In genomic region chr8:91323511-91323910, GRCm38 (mm10) we compare ENCODE assay signal across 14 mouse cellular contexts. TPM values are rescaled to one million over a fixed set of nuclear protein-coding genes. Genes with fewer than 3 reads are reported as not detected.
A peak's percentile ranks its signal among the peaks of the same experiment; 100 is the strongest.
DNase-seq lines count a peak whose midpoint lies in the region; ATAC-seq and TF ChIP-seq lines count a peak whose summit lies in the region.
"Had no signal": no experiment of that assay in that cellular context is flagged by ENCODE, and none has a peak within 500 bp of the region (broad histone marks: within the 10 kb centered on the region; RNA-seq: fewer than 3 reads in every experiment).

No protein-coding gene starts in this region.

- intact Hi-C loops in heart, postnatal 36 days (cut with DNase I), result no loop called here

- H3K27me3 ChIP-seq in heart, embryonic 16.5 days (ENCODE audit: control insufficient read depth, insufficient read depth, low read length), result no peaks in the 10 kb centered on the region
- H3K27me3 ChIP-seq: CH12.LX; megakaryocyte, embryonic 14.5 days had no signal

- no peak for TF ChIP-seq POLR2A in brain, embryonic 14.5 days (IDR thresholded peaks at IDR 0.05; ENCODE audit: borderline replicate concordance, extremely low read depth, insufficient read depth, insufficient read length, poor library complexity, severe bottlenecking)

- DNase-seq in heart, adult 18-20 months, result peak; percentile 52 to 61
- no peak for DNase-seq in heart, postnatal 36 days
- DNase-seq in NIH3T3 (ENCODE audit: low read depth), result peak; percentile 52
- DNase-seq in brain, embryonic 14.5 days (ENCODE audit: low read depth), result peak; percentile 59
- no peak for DNase-seq in adrenal gland, postnatal 4 days (ENCODE audit: low spot score in 2 of 2)
- no peak for DNase-seq in spleen, postnatal 14 days (ENCODE audit: low spot score in 2 of 2)
- DNase-seq: gastrocnemius, postnatal 36 days; kidney, adult 2 months; lung, embryonic 14.5 days; right cerebral cortex, postnatal 14 days had no signal

- H3K4me1 ChIP-seq in heart, embryonic 16.5 days (ENCODE audit: control insufficient read depth, insufficient read depth, low read length), result peaks cover 13% of the 10 kb centered on the region

- H3K36me3 ChIP-seq in heart, embryonic 16.5 days (ENCODE audit: control insufficient read depth, insufficient read depth), result no peaks in the 10 kb centered on the region

- H3K4me2 ChIP-seq in heart, embryonic 16.5 days (ENCODE audit: low read depth, low read length), result peak overlapping the region; percentile 26; the same call in 1 of the 2 replicates
- H3K4me2 ChIP-seq: lung, embryonic 14.5 days had no signal

- peak; percentile 59 for ATAC-seq in heart, embryonic 16.5 days (replicated peaks; ENCODE audit: extremely low read depth, insufficient read depth, low FRiP score)
- ATAC-seq: hindbrain, embryonic 16.5 days had no signal

- H3K4me3 ChIP-seq in heart, embryonic 16.5 days (ENCODE audit: low read length), result no peak overlapping the region
- H3K4me3 ChIP-seq: megakaryocyte, embryonic 14.5 days had no signal

- H3K9me3 ChIP-seq in heart, embryonic 16.5 days (replicated peaks; ENCODE audit: control insufficient read depth, low read length), result no peaks in the 10 kb centered on the region
- H3K9me3 ChIP-seq: megakaryocyte, embryonic 14.5 days had no signal

- H3K27ac ChIP-seq in heart, embryonic 16.5 days (ENCODE audit: low read length), result peak overlapping the region; percentile 67

- WGBS in heart, embryonic 16.5 days, result 51% methylated on average over 7 of the region's 7 CpGs

- TF ChIP-seq CTCF in brain, embryonic 14.5 days (IDR thresholded peaks at IDR 0.05; ENCODE audit: borderline replicate concordance, extremely low read depth, insufficient read depth, insufficient read length), result no peak

- no peak overlapping the region; the same call in 1 of the 2 replicates for H3K9ac ChIP-seq in heart, embryonic 16.5 days (ENCODE audit: low read length)
- H3K9ac ChIP-seq: lung, embryonic 14.5 days had no signal

RNA-seq across cellular contexts. Expression of gene Fto, which starts 10.2 kb away (rescaled TPM):
- 10 to 100 TPM; 59.5 to 66.3 TPM for total RNA-seq in heart, adult 18-20 months (2021)
- total RNA-seq in heart, postnatal 36 days (2021), result 10 to 100 TPM; 62.9 to 68.3 TPM
- polyA plus RNA-seq in brain, embryonic 14.5 days (2012; rRNA removed), result 111 and 144 TPM in 2 replicates
- 69.3 and 72.1 TPM in 2 replicates for polyA plus RNA-seq in heart, embryonic 16.5 days (2015; fragmentation: Nextera tagmentation; extraction: Ambion mirVana)
- total RNA-seq in adrenal gland, postnatal 4 days (2021), result 10 to 100 TPM; 95.4 to 98.1 TPM

RNA-seq across cellular contexts. Expression of gene Rpgrip1l, which starts 10.4 kb away (rescaled TPM):
- 1 to 10 TPM; 4.6 to 6.1 TPM for total RNA-seq in heart, adult 18-20 months (2021)
- total RNA-seq in heart, postnatal 36 days (2021), result 1 to 10 TPM; 1.7 to 3.8 TPM
- 8.6 and 8.9 TPM in 2 replicates for polyA plus RNA-seq in brain, embryonic 14.5 days (2012; rRNA removed)
- polyA plus RNA-seq in heart, embryonic 16.5 days (2015; fragmentation: Nextera tagmentation; extraction: Ambion mirVana), result 6.0 and 7.5 TPM in 2 replicates
- total RNA-seq in adrenal gland, postnatal 4 days (2021), result 1 to 10 TPM; 6.0 to 8.6 TPM

Comparison
In these comparisons a context has a peak if more than half of its experiments do, and no peak if none do; other contexts are left out.
1. DNase-seq: peak in heart, adult 18-20 months (2 of 2), NIH3T3 (single experiment) and brain, embryonic 14.5 days (single experiment); none in heart, postnatal 36 days (0 of 2), adrenal gland, postnatal 4 days (0 of 2) and spleen, postnatal 14 days (0 of 2).